Mouse (Mus musculus) liver, postnatal 0 days (tissue): ENCODE data around the gene Ltbp1.

Source experiments
- CTCF ChIP-seq: sonication (generic); IDR thresholded peaks from 2 replicates; pipeline ENCODE4 v1.5.1; 2016; ENCODE audit warnings: antibody characterized with exemption, low read depth
- EP300 ChIP-seq: IDR thresholded peaks from 2 replicates; pipeline ENCODE4 v1.6.1; 2016; ENCODE audit warnings: antibody characterized with exemption, low read depth, mild to moderate bottlenecking

DNA sequence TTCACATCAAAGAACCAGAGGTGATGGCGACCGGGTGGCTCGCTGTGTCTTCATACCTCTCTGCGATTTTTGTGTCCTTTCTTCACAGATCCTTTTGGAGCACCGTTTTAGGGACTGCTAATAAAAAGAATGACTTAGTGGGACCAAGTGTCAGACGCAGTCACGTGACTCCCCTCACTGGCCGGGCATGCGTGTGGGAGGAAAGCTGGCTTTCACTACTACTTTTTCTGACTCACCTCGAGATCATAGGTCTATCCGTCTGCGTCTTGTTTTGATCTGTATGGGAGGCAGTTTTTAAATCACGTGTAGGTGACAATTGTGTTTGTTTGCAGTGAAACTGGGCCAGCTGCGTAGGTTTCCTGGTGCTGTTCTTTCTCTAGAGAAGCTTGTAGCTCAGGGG is 28.0 kb downstream of the Ltbp1 start:
- no peak for TF ChIP-seq EP300
- TF ChIP-seq CTCF, result no peak
